8 mouse cellular contexts compared by ENCODE assay signal in genomic region chr2:66799676-66800249, GRCm38 (mm10). TPM values are rescaled to one million over a fixed set of nuclear protein-coding genes. Genes with fewer than 3 reads are reported as not detected.
DNase-seq lines count a peak whose midpoint lies in the region; ATAC-seq and TF ChIP-seq lines count a peak whose summit lies in the region.
"Had no signal": no experiment of that assay in that cellular context is flagged by ENCODE, and none has a peak within 500 bp of the region (broad histone marks: within the 10 kb centered on the region; RNA-seq: fewer than 3 reads in every experiment).

No protein-coding gene starts in this region.

- peak; percentile 88 for TF ChIP-seq CTCF in layer of hippocampus, adult 2 months (conservative IDR thresholded peaks at IDR 0.05)
- peak; percentile 20; the same call in 1 of the 2 replicates for TF ChIP-seq CTCF in cerebellum, adult 2 months (IDR thresholded peaks at IDR 0.05; ENCODE audit: borderline replicate concordance, insufficient read depth, low read depth, low read length)

- H3K4me1 ChIP-seq in cerebellum, adult 2 months (ENCODE audit: control insufficient read depth, insufficient read depth, low read length): no peaks in the 10 kb centered on the region
- H3K4me1 ChIP-seq: hindbrain, embryonic 15.5 days had no signal

- H3K27ac ChIP-seq in layer of hippocampus, adult 2 months: no peak overlapping the region
- H3K27ac ChIP-seq in cerebellum, adult 2 months (ENCODE audit: insufficient read depth, low read length): no peak overlapping the region
- H3K27ac ChIP-seq: hindbrain, embryonic 15.5 days had no signal

- no peaks in the 10 kb centered on the region for H3K27me3 ChIP-seq in cerebellum, adult 2 months (ENCODE audit: control insufficient read depth, insufficient read depth, low read length)
- H3K27me3 ChIP-seq: hindbrain, embryonic 15.5 days had no signal

- no peak for TF ChIP-seq POLR2A in cerebellum, adult 2 months (IDR thresholded peaks at IDR 0.05; ENCODE audit: borderline replicate concordance, insufficient read depth, low read length)

- H3K4me3 ChIP-seq in layer of hippocampus, adult 2 months: no peak overlapping the region
- no peak overlapping the region for H3K4me3 ChIP-seq in cerebellum, adult 2 months (replicated peaks; ENCODE audit: insufficient read depth, low read depth, low read length)
- H3K4me3 ChIP-seq: hindbrain, embryonic 15.5 days had no signal

- WGBS in cerebellum, adult 2 months: 50% methylated on average over 4 of the region's 4 CpGs

- DNase-seq in layer of hippocampus, adult 2 months (ENCODE audit: low spot score in 2 of 2): peak; percentile 11 to 47
- no peak for DNase-seq in layer of hippocampus, adult 8-10 months (ENCODE audit: low spot score in 2 of 2)
- DNase-seq in NIH3T3 (ENCODE audit: low read depth): peak; percentile 52
- DNase-seq in cerebellum, adult 2 months: peak in 1 of 2 experiments; percentile 26
- peak; percentile 32 for DNase-seq in lung, postnatal 14 days
- no peak for DNase-seq in frontal cortex, postnatal 10 days (ENCODE audit: low spot score in 2 of 2)

- no peak for ATAC-seq in megakaryocyte, adult 5-6 weeks (ENCODE audit: poor library complexity, severe bottlenecking)

RNA-seq across cellular contexts. Expression of gene Scn7a, which starts 15.0 kb away (rescaled TPM):
- 1 to 10 TPM in 1 of 2 experiments, under 1 TPM in 1; 0.74 to 1.0 TPM for total RNA-seq in layer of hippocampus, adult 2 months (2021)
- 1 to 10 TPM; 1.5 to 2.1 (median 1.8) TPM for total RNA-seq in layer of hippocampus, adult 8-10 months (2022)
- 0.38 and 0.43 TPM in 2 replicates for polyA plus RNA-seq in cerebellum, adult 2 months (2012; rRNA removed)
- total RNA-seq in megakaryocyte, adult 5-6 weeks (2015): not detected in 2 replicates
- total RNA-seq in megakaryocyte, adult 5-6 weeks (2017): not detected in 2 replicates

Comparison
In these comparisons a context has a peak if more than half of its experiments do, and no peak if none do; other contexts are left out.
1. DNase-seq: peak in layer of hippocampus, adult 2 months (2 of 2), NIH3T3 (single experiment) and lung, postnatal 14 days (single experiment); none in layer of hippocampus, adult 8-10 months (0 of 2) and frontal cortex, postnatal 10 days (0 of 2).